Mouse (Mus musculus): ENCODE results near the gene Vcam1.

Gene Vcam1

DNA sequence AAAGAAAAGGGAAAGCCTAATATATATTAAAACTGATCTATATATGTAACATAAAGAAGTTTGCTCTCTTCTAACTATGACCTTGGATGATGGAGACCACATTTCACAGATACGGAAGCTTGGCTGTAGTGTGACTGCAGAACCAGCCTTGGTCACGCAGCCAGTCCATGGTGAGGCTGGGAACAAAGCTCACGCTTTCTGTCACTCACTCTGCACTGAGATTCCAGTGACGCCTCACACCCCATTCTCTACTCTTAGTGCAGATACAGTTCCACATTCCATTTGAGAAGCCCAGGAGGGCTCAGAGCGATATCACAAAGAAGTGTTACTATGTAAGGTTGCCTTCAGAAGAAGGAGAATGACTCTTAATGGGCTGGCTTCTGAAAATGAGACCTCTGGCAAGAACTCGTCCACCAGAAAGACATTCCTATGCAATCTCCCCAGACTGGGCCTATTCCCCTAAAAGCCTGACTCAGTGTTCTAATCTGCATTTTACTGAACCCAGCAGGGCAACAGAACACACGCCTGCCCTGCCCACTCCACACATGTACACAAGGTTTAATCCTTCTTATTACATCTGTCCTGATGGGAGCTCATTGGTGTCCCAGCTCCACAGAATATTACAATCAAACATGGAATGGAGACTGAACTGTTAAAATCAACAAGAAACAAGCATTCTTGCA lies 2.8 kb downstream of the Vcam1 start:
- CTCF ChIA-PET = no interaction called here

- CTCF ChIA-PET = no interaction called here
These were observed 3.4 kb downstream of the Vcam1 start for GRCm38 (mm10) chr3:116126070-116126469.

DNA sequence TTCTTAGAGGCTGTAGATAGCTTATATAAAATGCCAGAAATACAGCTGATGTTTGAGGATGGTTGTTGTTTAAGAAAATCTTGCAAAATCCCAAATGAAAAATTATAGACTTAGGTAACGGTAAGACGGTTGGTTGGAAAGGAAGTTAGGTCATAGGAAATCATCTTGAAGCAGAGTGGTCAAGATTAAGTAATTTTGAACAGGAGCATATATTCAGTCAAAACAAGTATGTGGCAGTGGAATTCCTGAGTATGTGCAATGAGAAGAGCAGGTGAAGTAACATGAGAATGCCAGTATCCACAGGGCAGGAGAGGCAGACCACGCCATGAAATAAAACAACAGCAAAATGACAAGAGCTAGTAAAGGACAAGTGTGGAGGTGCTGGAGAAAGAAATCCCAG lies 5.7 kb downstream of the Vcam1 start:
- CTCF ChIA-PET = no interaction called here

DNA sequence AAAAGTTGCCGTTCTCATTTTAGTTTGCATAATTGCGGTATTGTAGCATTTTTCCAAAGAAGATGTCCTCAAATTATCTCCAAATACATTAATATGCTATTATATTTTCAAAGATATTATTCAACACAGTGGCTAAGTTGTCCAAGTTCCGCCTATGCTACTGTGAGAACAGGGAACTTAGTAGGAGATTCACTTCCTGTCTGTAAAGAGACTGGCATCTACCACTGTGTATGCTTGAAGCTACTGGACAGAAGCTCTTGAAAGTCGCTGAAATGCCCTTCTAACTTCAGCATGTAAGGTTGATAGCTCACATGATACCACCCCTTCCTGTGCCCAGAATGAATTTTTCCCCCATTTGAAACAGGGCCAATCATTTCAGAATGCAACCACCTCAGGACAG lies 6.8 kb downstream of the Vcam1 start:
- CTCF ChIA-PET = no interaction called here

GRCm38 (mm10) chr3:116121026-116121425 lies 8.5 kb downstream of the Vcam1 start:
- CTCF ChIA-PET = no interaction called here

DNA sequence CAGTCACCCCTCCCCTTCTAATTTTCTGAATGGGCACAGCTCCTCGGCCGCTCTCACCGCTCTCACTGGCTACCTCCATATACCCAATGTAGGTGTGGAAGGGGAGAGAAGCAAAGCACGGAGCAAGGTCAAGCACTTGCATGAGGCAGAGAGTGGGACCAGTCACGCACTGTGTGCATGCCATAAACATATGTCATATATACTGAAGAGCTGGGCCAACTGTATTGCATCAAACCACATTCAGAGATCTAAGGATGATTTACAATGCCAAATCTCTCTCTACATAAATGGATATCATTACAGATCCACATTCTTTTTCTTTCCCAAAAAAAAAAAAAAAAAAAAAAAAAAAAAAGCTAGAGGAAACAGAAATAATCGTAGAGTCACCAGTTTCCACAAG lies 9.1 kb downstream of the Vcam1 start:
- CTCF ChIA-PET = no interaction called here

DNA sequence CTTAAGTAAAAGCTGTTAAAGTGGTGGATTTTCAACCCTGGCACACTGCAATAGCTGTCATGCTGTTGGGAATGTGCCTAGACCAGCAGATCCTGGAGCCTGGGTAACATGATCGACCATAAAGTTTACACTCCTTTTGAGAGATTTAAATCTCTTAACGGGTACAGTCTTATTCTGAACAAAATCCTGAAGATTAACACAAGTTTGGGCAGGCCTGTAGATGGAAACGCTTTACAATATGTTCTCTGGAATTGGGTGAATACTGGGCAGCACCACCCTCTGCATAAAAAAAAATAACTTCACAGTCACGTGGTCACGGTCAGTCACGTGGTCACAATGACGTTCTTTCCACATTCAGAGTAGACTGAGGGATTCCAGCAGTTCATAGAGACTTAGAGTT lies 10.3 kb downstream of the Vcam1 start:
- CTCF ChIA-PET = no interaction called here

- CTCF ChIA-PET = no interaction called here
These were observed 12.4 kb downstream of the Vcam1 start for GRCm38 (mm10) chr3:116117046-116117445.

- CTCF ChIA-PET = interaction anchor here (0.5 kb wide), 1 partner anchor 1056 kb away, joined by 6 read pairs; no protein-coding TSS in a partner anchor
These were observed 15.0 kb downstream of the Vcam1 start for GRCm38 (mm10) chr3:116114249-116115188.

- CTCF ChIA-PET = interaction anchor here (0.5 kb wide), 1 partner anchor 1057 kb away, joined by 6 read pairs; no protein-coding TSS in a partner anchor
These were observed 15.8 kb downstream of the Vcam1 start for GRCm38 (mm10) chr3:116113443-116114241.

DNA sequence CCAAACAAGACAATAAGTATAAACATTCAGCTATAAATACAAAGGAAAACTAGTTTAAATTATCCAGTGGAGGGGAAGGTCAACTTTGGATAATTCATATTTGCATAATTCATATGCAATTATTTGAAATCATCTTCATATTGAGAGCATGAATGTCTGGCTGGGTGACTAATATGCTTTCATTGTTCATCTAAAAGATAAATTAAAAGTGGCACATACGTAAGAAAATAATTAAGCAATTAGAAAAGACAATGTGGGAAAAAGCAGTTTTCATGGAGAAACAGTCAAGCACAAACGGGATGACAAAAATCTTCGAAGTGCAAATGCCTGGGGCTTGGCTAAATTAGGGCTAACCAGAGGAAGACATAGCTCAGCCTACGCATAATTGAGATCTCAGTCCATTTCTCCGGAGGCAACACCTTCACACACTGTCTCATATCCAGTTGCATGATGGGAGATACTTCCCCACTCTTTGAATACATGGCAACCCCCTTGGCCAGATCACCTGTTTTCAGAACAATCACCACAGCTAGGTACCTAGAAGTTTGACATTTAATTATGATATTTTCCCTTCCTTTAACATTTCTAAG lies 16.6 kb downstream of the Vcam1 start:
- CTCF ChIA-PET = no interaction called here

DNA sequence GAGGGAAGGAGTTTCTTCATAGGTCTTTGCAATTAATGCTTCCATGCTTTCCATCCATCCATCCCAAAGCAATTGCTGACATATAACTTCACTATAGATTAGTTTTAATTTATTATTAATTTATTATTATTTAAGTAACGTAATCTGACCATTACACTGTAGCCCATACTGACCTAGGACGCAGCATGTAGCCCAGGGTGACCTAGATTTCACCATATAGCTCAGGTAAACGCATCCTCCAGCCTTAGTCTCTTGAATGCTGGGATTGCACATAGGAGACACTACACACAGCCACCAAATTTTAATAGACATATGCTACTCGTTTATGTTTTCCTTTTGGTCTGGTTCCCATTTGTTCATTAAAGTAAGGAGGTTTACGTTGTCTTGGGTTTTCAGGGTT lies 23.8 kb downstream of the Vcam1 start:
- CTCF ChIA-PET = no interaction called here

DNA sequence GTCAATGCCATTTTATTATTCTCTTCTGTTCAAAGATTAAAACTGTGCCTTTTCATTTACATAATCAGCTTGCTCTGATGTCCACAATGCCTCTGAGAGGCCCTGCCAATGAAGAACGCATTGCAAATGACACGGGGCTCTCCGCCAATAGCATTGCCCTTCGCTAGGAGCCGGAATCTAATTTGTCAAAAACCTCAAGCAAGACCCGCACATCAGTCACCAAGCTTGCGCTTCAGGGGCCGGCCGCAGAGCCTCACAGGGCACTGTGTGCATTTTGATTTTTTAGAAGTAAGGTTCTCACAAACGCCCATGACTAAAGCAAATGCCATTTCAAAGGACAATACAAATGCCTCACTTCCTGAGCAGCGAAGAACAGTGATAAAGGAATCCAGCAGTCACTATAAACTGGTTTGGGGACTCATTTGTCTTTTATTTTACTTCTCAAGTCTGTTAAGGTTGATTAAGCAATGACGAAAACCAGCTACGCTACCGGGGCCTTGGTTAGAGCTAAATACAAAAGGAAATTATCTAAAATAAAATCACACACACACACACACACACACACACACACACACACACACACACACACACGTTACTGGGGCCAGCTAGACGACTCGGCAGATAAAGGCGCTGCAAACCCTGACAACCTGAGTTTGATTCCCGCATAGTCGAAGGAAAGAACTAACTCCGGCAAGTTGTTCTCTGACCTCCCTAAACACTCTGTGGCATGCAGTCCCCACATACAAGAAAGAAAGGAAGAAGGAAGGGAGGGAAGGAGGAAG lies 24.4 kb downstream of the Vcam1 start:
- CTCF ChIA-PET = no interaction called here

DNA sequence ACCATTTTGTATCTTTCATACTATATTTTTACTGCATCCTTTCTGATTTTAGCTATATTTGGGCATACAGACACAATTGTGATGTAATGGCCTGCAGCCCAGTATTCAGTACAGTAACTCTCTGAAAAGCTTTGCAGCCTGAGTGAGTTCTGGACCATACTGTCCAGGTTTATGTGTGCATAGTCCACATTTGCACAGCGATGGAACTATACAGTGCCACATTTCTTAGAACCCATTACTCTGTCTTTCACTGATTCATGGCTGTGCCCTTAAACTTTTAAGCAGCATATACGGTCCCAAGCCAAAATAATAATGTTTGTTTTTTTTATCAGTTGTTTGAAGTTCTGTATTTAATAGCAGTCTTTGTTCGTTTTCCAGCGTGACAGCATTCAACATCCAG lies 25.2 kb downstream of the Vcam1 start:
- CTCF ChIA-PET = no interaction called here

- CTCF ChIA-PET = no interaction called here
These were observed 28.6 kb downstream of the Vcam1 start for GRCm38 (mm10) chr3:116100850-116101249.

DNA sequence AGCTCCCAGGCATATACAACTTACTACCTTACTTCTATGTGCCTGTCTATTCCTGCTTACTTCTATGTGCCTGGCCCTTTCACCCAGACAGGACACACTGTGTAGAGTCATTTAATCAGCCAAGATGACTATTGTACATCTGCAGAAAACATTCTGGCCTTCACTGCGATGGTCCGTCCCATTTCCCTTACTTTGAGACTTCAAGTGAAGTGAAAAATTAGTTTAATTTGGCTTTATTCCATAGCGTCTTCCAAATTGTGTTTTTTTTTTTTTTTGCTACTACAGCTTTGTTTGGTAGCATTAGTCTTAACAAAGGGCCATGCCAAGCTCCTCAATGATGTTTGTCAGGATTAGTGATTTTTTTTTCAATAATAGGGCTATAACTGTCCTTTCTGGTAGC lies 33.6 kb downstream of the Vcam1 start:
- CTCF ChIA-PET = no interaction called here

DNA sequence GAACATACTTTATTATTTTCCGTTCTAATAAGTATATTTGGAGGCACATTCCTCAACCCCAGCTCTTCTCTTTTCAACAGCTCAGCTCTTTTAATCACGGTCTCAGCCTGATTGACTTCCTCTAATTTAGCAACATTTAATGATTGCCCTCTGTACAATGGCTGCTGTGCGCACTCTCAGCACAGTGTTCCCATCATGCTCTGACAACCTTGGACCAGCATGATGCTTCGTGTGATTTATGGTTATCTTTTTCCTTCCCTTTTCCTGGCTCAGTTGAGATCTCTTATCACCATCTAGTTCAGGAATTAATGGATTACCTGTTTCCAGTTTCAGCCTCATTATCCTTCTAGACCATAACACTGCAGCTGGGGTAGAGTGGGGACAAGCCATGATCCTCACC lies 34.2 kb downstream of the Vcam1 start:
- CTCF ChIA-PET = no interaction called here

DNA sequence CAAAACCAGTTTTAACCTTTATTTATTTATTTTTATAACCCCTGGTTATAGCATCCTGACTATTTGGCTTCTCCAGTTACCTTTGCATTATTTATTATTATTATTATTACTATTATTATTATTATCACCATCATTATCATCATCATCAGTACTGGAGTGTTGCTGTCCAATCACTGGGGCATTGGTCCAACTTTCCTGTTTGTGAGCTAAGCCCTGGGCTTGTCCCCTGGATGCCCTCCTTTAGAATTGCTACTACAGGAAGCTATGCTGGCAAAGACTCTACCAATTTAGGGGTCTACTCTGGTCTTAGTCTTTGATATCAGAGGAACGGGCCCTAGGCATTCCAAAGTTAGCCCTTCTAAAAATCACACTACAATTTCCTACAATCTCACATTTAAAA lies 34.6 kb downstream of the Vcam1 start:
- CTCF ChIA-PET = no interaction called here

GRCm38 (mm10) chr3:116094288-116094687 lies 35.2 kb downstream of the Vcam1 start:
- CTCF ChIA-PET = no interaction called here

GRCm38 (mm10) chr3:116092547-116092946 lies 36.9 kb downstream of the Vcam1 start:
- CTCF ChIA-PET = no interaction called here

- CTCF ChIA-PET = no interaction called here
These were observed 37.8 kb downstream of the Vcam1 start for GRCm38 (mm10) chr3:116091706-116092105.
